Mouse (Mus musculus): Measurements from ENCODE around the gene Kmt5b.

GRCm38 (mm10) chr19:3768697-3769383, 1.6 kb downstream of the Kmt5b start:
- TF ChIP-seq CTCF (IDR thresholded peaks at IDR 0.05; ENCODE audit: control insufficient read depth, insufficient read depth, insufficient read length) (peak; percentile 87), CEBPB (IDR thresholded peaks at IDR 0.05; ENCODE audit: low read depth) (no peak)
